Mouse (Mus musculus): Measurements from ENCODE around the gene Gm29666.
A peak's percentile ranks its signal among the peaks of the same experiment; 100 is the strongest.

The Gm29666 gene

DNA sequence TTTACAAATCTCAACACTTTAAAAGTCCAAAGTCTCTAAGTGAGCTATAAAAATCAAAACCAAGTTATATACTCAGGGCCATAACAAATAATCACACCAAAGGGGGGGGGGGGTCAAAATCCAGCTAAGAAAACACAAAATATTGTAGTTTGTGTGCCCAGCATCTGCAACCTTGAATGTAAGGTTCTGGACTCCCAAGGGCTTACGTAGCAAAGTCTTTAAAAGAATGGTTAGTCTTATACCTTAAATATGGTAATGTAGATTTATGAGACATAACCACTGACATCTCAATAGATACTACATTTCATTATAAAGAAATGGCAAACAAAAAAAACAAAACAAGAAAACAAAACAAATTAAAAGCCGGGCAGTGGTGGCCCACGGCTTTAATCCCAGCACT, at the start of gene Gm29666:
Gene Gm29666, minus strand, starts transcription at position 101 of the 400 bp plus-strand sequence.
- no peak for DNase-seq (ENCODE audit: low spot score in 2 of 2)

- peak in 1 of 2 experiments; percentile 31 for DNase-seq (ENCODE audit: low spot score in 2 of 2)
Measured at GRCm38 (mm10) chr15:84968534-84968933, 48.7 kb upstream of the Gm29666 start.

DNA sequence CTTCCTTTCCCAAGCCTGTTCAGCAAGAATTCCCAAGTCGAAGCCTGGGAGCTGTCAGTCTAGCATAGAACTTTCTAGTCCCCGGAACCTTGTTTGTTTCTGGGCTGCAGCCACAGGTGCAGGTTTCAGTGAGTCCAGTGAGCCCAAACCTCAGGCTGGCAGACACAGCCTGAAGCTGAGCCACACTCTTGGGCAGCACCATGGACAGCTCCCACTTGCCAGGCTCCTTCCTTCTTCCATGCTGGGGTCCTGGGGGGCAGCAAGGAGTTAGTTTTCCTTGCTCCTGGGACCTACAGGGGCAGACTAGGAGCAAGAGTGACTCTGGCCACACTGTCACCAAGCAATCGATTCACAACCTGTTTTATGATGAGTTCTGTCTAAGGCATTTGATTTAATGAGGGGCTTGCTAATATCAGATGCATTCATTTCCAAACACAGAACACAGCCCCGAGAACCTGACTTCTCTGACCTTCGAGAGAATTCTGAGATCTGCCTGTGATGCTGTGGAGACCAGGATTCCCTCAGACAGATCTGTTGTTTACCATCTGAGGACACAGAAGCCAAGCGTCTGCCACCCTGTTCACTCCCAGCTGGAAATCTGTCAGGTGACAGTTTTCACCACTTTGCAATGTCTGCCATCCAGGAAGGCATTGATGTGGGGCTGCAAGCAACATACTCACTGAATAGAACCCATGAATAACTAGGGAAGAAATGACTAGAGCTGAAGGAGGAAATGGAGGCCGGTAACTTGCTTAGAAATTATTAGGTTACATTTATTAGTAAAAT, 45.9 kb upstream of the Gm29666 start:
- peak in 1 of 2 experiments; percentile 40 for DNase-seq (ENCODE audit: low spot score in 2 of 2)

- DNase-seq (ENCODE audit: low spot score in 2 of 2) = peak; percentile 28 to 48
Measured at GRCm38 (mm10) chr15:84964771-84965170, 44.9 kb upstream of the Gm29666 start.

DNA sequence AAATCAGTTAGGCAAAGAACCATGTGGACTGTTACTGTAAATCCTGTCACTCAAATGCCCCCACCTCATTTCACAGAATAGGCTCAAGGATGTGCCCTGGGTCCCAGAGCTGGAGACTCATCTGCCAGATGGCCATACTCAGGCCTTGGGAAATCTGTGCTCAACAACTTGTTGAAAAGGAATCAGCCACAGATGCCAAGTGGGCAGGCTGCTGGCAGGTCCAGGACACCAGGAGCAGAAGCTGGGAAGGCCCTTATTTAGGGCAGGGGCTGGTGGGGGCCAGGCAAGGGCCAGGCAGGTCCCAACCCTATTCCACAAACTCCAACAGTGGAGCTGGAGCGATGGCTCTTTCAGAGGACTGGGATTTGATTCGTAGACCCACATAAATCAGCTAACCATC, 42.7 kb upstream of the Gm29666 start:
- DNase-seq (ENCODE audit: low spot score in 2 of 2) = no peak

- DNase-seq (ENCODE audit: low spot score in 2 of 2) = no peak
Measured at GRCm38 (mm10) chr15:84960692-84961091, 40.9 kb upstream of the Gm29666 start.

DNA sequence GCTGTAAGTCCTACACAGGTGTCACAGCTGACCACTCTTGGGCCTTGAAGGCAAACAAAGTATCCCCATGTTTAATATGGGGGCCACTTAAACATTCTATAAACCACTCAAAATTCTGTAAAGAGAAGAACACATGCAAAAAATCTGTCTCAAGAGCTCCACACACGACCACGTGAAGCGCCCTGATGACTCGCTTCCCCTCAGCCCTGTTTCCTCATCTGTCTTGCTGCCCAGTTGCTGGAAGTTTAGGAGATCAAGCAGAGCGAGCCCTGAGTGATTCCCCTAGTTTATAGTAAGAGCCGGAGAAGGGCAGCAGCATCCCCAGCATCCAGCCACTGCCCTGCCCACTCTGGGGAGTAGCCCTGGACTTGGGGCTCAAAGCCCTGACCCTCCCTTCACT, 40.1 kb upstream of the Gm29666 start:
- no peak for DNase-seq (ENCODE audit: low spot score in 2 of 2)

- DNase-seq (ENCODE audit: low spot score in 2 of 2) = no peak
Measured at GRCm38 (mm10) chr15:84958331-84958730, 38.5 kb upstream of the Gm29666 start.

GRCm38 (mm10) chr15:84957851-84958250, 38.0 kb upstream of the Gm29666 start:
- DNase-seq (ENCODE audit: low spot score in 2 of 2) = no peak

GRCm38 (mm10) chr15:84953259-84953658, 33.4 kb upstream of the Gm29666 start:
- DNase-seq (ENCODE audit: low spot score in 2 of 2) = no peak

DNA sequence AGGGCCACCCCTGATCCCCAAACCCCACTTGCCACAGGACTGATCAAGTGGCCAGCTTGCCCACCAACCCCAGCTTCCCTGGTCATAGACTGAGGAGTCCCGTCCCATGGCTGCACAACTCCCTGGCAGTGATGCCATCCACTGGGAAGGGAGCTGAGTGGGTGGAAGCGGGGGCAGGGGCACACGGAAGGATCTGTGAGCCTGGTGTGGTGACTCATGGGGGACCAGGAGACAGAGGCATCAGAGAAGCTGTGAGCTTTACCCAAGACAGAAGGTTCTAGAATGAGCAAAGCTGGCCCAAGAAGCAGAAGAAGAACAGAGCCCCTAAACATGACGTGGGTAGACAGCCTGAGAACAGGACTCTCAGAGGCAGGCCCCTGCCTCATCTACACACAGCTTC, 30.2 kb upstream of the Gm29666 start:
- no peak for DNase-seq (ENCODE audit: low spot score in 2 of 2)

GRCm38 (mm10) chr15:84948990-84949389, 29.2 kb upstream of the Gm29666 start:
- DNase-seq (ENCODE audit: low spot score in 2 of 2) = no peak

GRCm38 (mm10) chr15:84944319-84944718, 24.5 kb upstream of the Gm29666 start:
- no peak for DNase-seq (ENCODE audit: low spot score in 2 of 2)

- no peak for DNase-seq (ENCODE audit: low spot score in 2 of 2)
Measured at GRCm38 (mm10) chr15:84942647-84943285, 22.9 kb upstream of the Gm29666 start.

DNA sequence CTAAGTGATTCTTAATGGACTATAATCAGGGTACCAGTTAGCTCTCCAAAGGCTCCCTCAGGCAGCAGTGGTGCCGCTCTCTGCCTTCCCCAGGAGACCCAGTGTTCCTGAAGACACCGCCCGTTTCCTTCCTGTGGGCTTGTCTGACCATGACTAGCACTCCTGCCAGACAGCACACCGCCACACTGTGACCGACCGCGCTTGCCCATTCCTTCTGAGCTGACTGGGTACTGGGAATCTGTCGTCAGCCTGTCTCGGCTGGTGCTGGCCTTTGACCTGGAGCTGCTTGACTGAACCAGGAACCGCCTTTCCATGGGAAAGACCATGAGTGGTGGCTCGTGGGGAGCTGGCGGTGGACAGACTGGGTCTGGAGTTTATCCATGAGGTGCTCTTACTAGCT, 20.3 kb upstream of the Gm29666 start:
- DNase-seq (ENCODE audit: low spot score in 2 of 2) = no peak

DNA sequence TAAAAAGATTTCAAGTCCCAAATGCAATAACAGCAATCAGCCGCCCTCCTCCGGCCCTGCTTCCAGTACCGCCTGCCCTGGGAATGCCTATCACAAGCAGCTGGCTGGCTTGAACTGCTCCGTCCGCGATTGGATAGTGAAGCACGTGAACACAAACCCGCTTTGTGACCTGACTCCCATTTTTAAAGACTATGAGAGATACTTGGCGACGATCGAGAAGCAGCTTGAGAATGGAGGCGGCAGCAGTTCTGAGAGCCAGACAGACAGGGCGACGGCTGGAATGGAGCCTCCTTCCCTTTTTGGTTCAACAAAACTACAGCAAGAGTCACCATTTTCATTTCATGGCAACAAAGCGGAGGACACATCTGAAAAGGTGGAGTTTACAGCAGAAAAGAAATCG, 15.1 kb upstream of the Gm29666 start:
- no peak for DNase-seq (ENCODE audit: low spot score in 2 of 2)

- DNase-seq (ENCODE audit: low spot score in 2 of 2) = no peak
Measured at GRCm38 (mm10) chr15:84932351-84932750, 12.5 kb upstream of the Gm29666 start.

- no peak for DNase-seq (ENCODE audit: low spot score in 2 of 2)
Measured at GRCm38 (mm10) chr15:84925495-84926018, 5.7 kb upstream of the Gm29666 start.

GRCm38 (mm10) chr15:84924781-84925315, 5.0 kb upstream of the Gm29666 start:
- peak; percentile 10 to 11 for DNase-seq (ENCODE audit: low spot score in 2 of 2)

DNA sequence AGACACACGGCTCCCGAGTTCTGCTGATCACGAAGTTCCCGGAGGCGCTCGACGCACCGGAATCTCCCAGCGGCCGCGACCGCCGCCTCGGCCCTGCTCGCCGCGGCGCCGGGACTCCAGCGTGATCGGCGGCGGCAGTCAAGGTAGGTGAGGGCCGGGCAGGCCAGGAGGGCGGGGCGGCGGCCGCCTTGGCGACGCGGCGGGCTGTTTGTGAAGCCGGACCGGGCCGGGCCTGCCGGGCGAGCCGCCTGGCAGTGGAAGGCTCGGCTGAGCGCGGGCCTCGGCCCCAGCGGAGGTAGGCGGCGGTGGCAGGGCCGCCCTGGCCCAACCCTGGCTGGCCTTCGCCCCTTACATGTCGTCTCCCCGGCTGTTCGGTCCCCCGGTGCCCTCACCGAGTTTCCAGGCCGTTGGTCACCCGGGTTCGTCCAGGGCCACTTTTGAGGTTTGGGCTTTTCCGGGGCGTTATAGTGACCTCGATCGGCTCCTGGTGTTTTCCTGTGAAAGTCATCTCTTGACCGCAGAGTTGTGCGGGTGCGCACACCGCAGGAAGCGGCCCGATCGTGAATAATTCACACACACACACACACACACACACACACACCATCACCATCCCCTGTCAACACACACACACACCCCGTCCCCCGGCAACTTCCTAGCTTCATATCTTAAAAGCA, 3.8 kb upstream of the Gm29666 start:
- peak; percentile 44 to 59 for DNase-seq (ENCODE audit: low spot score in 2 of 2)

- DNase-seq (ENCODE audit: low spot score in 2 of 2) = peak; percentile 98
Measured at GRCm38 (mm10) chr15:84922884-84923507, 3.2 kb upstream of the Gm29666 start, which contains the start of gene Nup50. Gene Nup50, plus strand, starts transcription at chr15:84923411.

DNA sequence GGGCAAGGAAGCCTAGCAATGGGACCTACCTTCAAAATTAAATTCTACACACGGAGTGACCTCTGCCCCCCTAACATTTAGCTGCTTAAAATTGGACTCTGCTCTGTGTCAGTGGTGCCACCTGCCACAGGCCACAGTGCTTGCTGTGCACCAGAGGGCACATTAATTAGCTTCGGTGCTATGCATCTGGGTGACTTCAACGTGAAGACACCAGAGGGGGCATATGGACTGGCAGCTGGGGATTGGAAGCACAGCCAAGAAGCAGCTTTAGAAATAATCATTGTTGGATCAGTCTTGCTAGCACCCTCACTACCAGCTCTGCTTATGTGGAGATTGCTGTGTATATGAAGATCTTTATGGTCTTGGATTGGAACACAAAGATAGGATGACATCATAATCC, 6.6 kb downstream of the Gm29666 start:
- DNase-seq (ENCODE audit: low spot score in 2 of 2) = no peak
